Mouse (Mus musculus): ENCODE data around the gene Faap24. TPM values are rescaled to one million over a fixed set of nuclear protein-coding genes. Genes with fewer than 3 reads are reported as not detected.

Faap24 gene
- total RNA-seq, 2 experiments from 2014 or later, result 10.8 to 11.1 TPM

DNA sequence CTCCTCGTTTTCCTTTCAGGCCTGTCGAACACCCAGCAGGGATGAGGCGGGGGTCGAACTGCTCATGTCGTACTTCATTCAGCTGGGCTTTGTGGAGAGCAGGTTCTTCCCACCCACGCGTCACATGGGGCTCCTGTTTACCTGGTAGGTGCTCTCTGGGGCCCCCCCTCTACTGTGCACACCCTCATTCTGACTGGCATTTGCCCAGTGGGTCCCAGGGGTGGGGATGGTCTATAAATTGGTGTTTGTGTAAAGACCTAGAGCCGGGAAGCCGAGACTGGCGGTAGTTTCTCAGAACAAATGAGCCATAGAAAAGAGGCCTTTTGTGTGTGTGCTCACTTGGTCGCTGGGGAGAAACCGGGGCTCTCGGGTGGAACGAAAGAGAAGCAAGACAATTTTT is 25.5 kb downstream of the Faap24 start:
- no peak for ATAC-seq (ENCODE audit: poor library complexity, severe bottlenecking)

DNA sequence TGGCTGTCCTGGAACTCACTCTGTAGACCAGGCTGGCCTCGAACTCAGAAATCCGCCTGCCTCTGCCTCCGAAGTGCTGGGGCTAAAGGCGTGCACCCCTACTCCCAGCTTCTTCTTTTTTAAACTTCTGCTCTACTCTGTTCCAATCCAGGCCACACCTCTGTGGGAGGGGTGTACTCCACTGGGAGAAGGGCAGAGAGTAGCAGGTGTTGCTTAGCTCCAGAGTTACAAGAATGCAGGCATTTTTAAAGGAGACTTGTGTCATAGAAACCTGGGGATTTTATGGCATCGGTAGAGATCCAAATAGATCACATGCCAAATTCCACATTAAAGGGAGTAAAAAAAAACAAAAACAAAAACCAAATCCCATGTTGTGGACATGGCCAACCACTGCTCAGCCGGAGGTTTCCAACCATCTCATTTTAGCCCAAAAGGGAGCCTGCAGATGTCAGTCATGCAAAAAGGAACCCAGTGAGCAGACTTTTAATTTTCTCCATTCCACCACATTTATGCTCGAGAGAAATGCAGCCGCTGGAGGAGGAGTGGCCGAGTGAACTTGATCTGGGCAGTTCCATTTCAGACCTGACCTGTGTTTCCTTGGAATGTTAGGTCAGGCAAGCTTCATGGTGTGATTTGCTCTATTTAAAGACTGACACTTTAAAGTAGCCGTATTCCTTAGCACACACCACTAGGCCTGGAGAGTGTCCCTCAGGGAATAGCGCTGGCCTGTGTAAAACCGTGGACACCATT is 31.3 kb downstream of the Faap24 start:
- no peak for ATAC-seq (ENCODE audit: poor library complexity, severe bottlenecking)

DNA sequence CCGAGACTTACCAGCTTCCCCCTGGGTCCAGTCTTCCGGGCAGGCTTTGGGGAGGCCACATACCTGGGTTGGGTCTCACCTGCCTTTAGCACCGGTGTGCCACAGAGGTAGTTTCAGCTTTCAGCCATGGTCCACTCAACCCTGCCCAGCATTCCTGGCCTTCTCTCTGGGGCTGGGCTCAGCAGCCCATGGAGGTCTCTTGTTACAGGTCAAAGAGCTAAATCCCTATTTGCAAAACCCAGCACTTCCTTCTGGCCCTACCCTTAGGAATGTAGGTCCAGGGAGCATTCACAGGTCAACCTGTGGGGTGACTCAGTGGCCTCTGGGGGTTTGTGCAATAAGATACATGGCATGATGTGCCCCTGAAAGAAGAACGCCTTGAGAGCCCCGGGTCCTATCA is 33.8 kb downstream of the Faap24 start:
- no peak for ATAC-seq (ENCODE audit: poor library complexity, severe bottlenecking)

- no peak for ATAC-seq (ENCODE audit: poor library complexity, severe bottlenecking)
These were observed 34.4 kb downstream of the Faap24 start for GRCm38 (mm10) chr7:35362253-35362652.

- no peak for ATAC-seq (ENCODE audit: poor library complexity, severe bottlenecking)
These were observed 39.0 kb downstream of the Faap24 start for GRCm38 (mm10) chr7:35357621-35358020.

DNA sequence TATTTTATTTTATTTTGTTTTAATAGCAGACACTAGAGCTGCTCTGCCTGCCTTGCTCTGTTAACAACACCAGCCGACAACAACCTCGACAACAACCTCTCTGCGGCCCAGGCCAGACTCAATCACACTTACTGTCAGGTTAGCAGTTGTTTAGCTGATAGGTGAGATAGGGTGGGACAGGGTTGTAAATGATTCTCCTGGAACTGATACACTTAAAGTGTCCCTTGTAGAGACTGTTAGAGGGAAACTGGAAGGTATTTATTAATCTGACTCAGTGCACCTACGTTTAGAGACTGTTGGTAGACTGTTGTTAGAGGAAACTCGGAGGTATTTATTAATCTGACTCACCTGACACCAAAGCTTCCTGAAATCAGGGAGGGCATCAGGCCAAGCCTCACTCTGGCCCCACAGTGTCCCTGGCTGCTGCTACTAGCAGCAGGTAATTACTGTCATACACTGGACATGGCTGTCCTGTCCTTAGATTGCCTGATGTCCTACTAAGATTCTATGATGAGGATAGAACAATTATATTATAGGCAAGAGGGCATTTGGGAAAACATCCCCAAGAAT is 41.2 kb downstream of the Faap24 start:
- ATAC-seq (ENCODE audit: poor library complexity, severe bottlenecking), result no peak

- ATAC-seq (ENCODE audit: poor library complexity, severe bottlenecking), result no peak
These were observed 43.3 kb downstream of the Faap24 start for GRCm38 (mm10) chr7:35353306-35353705.

GRCm38 (mm10) chr7:35351155-35351554 is 45.5 kb downstream of the Faap24 start:
- ATAC-seq (ENCODE audit: poor library complexity, severe bottlenecking), result no peak

GRCm38 (mm10) chr7:35349886-35350684 is 46.6 kb downstream of the Faap24 start:
- ATAC-seq (ENCODE audit: poor library complexity, severe bottlenecking), result no peak

GRCm38 (mm10) chr7:35349022-35349421 is 47.6 kb downstream of the Faap24 start:
- no peak for ATAC-seq (ENCODE audit: poor library complexity, severe bottlenecking)

GRCm38 (mm10) chr7:35347918-35348700 is 48.5 kb downstream of the Faap24 start:
- ATAC-seq (ENCODE audit: poor library complexity, severe bottlenecking), result no peak

- no peak for ATAC-seq (ENCODE audit: poor library complexity, severe bottlenecking)
These were observed 51.8 kb downstream of the Faap24 start for GRCm38 (mm10) chr7:35344785-35345330.

DNA sequence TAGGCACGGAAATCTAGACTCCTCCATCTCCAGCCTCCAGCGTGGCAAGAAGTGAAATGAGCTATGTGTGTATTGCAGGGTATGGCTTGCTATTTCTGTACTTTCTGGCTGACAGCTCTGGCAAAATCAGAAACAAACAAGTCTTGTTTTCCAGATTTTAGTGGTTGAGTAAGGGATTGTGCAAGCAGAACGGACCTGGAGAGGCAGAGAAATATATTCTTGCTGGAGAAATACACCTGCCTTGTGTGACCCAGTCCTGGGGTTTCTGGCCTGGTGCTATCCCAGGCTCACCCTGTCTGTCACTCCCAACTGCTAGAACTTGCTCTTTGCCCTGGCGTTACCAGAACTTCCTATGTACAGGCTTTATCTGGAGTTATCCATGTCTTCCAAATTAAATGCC is 54.1 kb downstream of the Faap24 start:
- no peak for ATAC-seq (ENCODE audit: poor library complexity, severe bottlenecking)

Other genes starting within 250 kb of the Faap24 start
- gene Slc7a10, start 210.5 kb downstream of the Faap24 start, total RNA-seq (2015), result not detected in 2 replicates
- not detected in 2 replicates for gene Slc7a10, start 210.5 kb downstream of the Faap24 start, total RNA-seq (2017)
- not detected in 2 replicates for gene Lrp3, start 181.3 kb downstream of the Faap24 start, total RNA-seq (2015)
- not detected in 2 replicates for gene Lrp3, start 181.3 kb downstream of the Faap24 start, total RNA-seq (2017)
- gene Gpatch1, start 78.4 kb downstream of the Faap24 start, total RNA-seq (2015), result 7.2 and 7.7 TPM in 2 replicates
- 7.2 TPM in 2 replicates for gene Gpatch1, start 78.4 kb downstream of the Faap24 start, total RNA-seq (2017)
- not detected in 2 replicates for gene Rhpn2, start 62.7 kb downstream of the Faap24 start, total RNA-seq (2015)
- not detected in 2 replicates for gene Rhpn2, start 62.7 kb downstream of the Faap24 start, total RNA-seq (2017)
- gene Cep89, start 199 bp upstream of the Faap24 start, total RNA-seq (2015), result 9.6 and 16.9 TPM in 2 replicates
- 5.7 TPM in 2 replicates for gene Cep89, start 199 bp upstream of the Faap24 start, total RNA-seq (2017)
- not detected in 2 replicates for gene Slc7a9, start 52.0 kb upstream of the Faap24 start, total RNA-seq (2015)
- gene Slc7a9, start 52.0 kb upstream of the Faap24 start, total RNA-seq (2017), result not detected in 2 replicates
- gene Tdrd12, start 140.9 kb upstream of the Faap24 start, total RNA-seq (2015), result not detected in 2 replicates
- not detected in 2 replicates for gene Tdrd12, start 140.9 kb upstream of the Faap24 start, total RNA-seq (2017)
- 39.6 and 46.4 TPM in 2 replicates for gene Nudt19, start 159.5 kb upstream of the Faap24 start, total RNA-seq (2015)
- 21.1 and 22.2 TPM in 2 replicates for gene Nudt19, start 159.5 kb upstream of the Faap24 start, total RNA-seq (2017)
- gene Rgs9bp, start 188.7 kb upstream of the Faap24 start, total RNA-seq (2015), result 0.09 TPM in 1 of 2 replicates, not detected in the other
- gene Rgs9bp, start 188.7 kb upstream of the Faap24 start, total RNA-seq (2017), result 0.04 and 0.11 TPM in 2 replicates
- 11.6 and 16.8 TPM in 2 replicates for gene Ankrd27, start 189.4 kb upstream of the Faap24 start, total RNA-seq (2015)
- 17.0 and 21.4 TPM in 2 replicates for gene Ankrd27, start 189.4 kb upstream of the Faap24 start, total RNA-seq (2017)

All from megakaryocyte, adult 5-6 weeks (primary cell).